ENCODE assay signal across 9 mouse cellular contexts in genomic region chr4:111670566-111671421, GRCm38 (mm10). TPM values are rescaled to one million over a fixed set of nuclear protein-coding genes. Genes with fewer than 3 reads are reported as not detected.
DNase-seq lines count a peak whose midpoint lies in the region; ATAC-seq and TF ChIP-seq lines count a peak whose summit lies in the region.
"Had no signal": no experiment of that assay in that cellular context is flagged by ENCODE, and none has a peak within 500 bp of the region (broad histone marks: within the 10 kb centered on the region; RNA-seq: fewer than 3 reads in every experiment).

No protein-coding gene starts in this region.

- H3K4me3 ChIP-seq in heart, embryonic 12.5 days: no peak overlapping the region
- no peak overlapping the region for H3K4me3 ChIP-seq in heart, postnatal 0 days (ENCODE audit: low read depth, low read length)
- no peak overlapping the region for H3K4me3 ChIP-seq in midbrain, embryonic 15.5 days

- no peak overlapping the region for H3K9ac ChIP-seq in heart, embryonic 12.5 days
- no peak overlapping the region for H3K9ac ChIP-seq in heart, postnatal 0 days (replicated peaks; ENCODE audit: low read depth, low read length)
- H3K9ac ChIP-seq in midbrain, embryonic 15.5 days: 0 out of 2 replicates have a peak overlapping the region, but pooled peaks have one; percentile 0

- no peaks in the 10 kb centered on the region for H3K9me3 ChIP-seq in heart, embryonic 12.5 days (replicated peaks)
- no peaks in the 10 kb centered on the region for H3K9me3 ChIP-seq in heart, postnatal 0 days (replicated peaks; ENCODE audit: control insufficient read depth, low read length)
- no peaks in the 10 kb centered on the region for H3K9me3 ChIP-seq in midbrain, embryonic 15.5 days

- H3K27me3 ChIP-seq in heart, embryonic 12.5 days (replicated peaks): no peaks in the 10 kb centered on the region
- H3K27me3 ChIP-seq in heart, postnatal 0 days (ENCODE audit: control insufficient read depth, insufficient read depth, low read length): no peaks in the 10 kb centered on the region
- no peaks in the 10 kb centered on the region for H3K27me3 ChIP-seq in midbrain, embryonic 15.5 days (replicated peaks)

- 0 out of 2 replicates have a peak overlapping the region, but pooled peaks have one; percentile 15 for H3K4me2 ChIP-seq in heart, embryonic 12.5 days
- H3K4me2 ChIP-seq in heart, postnatal 0 days (ENCODE audit: low read depth, low read length): no peak overlapping the region
- H3K4me2 ChIP-seq in midbrain, embryonic 15.5 days: peak overlapping the region; percentile 8; the same call in 1 of the 2 replicates

- intact Hi-C loops in heart, postnatal 25 days (cut with DNase I): no loop called here

- H3K4me1 ChIP-seq in heart, embryonic 12.5 days (replicated peaks): peaks cover 8% of the 10 kb centered on the region
- no peaks in the 10 kb centered on the region for H3K4me1 ChIP-seq in heart, postnatal 0 days (ENCODE audit: control insufficient read depth, insufficient read depth)
- peaks cover 20% of the 10 kb centered on the region for H3K4me1 ChIP-seq in midbrain, embryonic 15.5 days

- H3K27ac ChIP-seq in heart, embryonic 12.5 days (ENCODE audit: poor library complexity, severe bottlenecking): no peak overlapping the region
- H3K27ac ChIP-seq in heart, postnatal 0 days (ENCODE audit: low read depth): no peak overlapping the region
- H3K27ac ChIP-seq in midbrain, embryonic 15.5 days: peak overlapping the region; percentile 62

- H3K36me3 ChIP-seq in heart, embryonic 12.5 days: no peaks in the 10 kb centered on the region
- H3K36me3 ChIP-seq in heart, postnatal 0 days (replicated peaks; ENCODE audit: control insufficient read depth, insufficient read depth, low read length): no peaks in the 10 kb centered on the region
- no peaks in the 10 kb centered on the region for H3K36me3 ChIP-seq in midbrain, embryonic 15.5 days (replicated peaks)

- WGBS in heart, embryonic 12.5 days: 29% methylated on average over 12 of the region's 12 CpGs
- 34% methylated on average over 12 of the region's 12 CpGs for WGBS in heart, postnatal 0 days
- WGBS in midbrain, embryonic 15.5 days: 20% methylated on average over 12 of the region's 12 CpGs

- no peak for TF ChIP-seq CTCF in brain, embryonic 14.5 days (IDR thresholded peaks at IDR 0.05; ENCODE audit: borderline replicate concordance, extremely low read depth, insufficient read depth, insufficient read length)
- no peak for TF ChIP-seq CTCF in heart, postnatal 0 days (IDR thresholded peaks at IDR 0.05; ENCODE audit: low read depth)

- no peak for DNase-seq in heart, postnatal 25 days (ENCODE audit: low spot score)
- peak; percentile 58 for DNase-seq in brain, embryonic 14.5 days (ENCODE audit: low read depth)
- peak; percentile 21 for DNase-seq in heart, postnatal 0 days (ENCODE audit: low spot score)
- DNase-seq in cerebellum, postnatal 10 days: no peak
- no peak for DNase-seq in spleen, postnatal 4 days (ENCODE audit: low spot score in 2 of 2)
- no peak for DNase-seq in spleen, postnatal 10 days (ENCODE audit: low spot score in 2 of 2)
- DNase-seq: left cerebral cortex, postnatal 4 days had no signal

- no peak for TF ChIP-seq EP300 in heart, postnatal 0 days (IDR thresholded peaks at IDR 0.05; ENCODE audit: low read depth)

- TF ChIP-seq POLR2A in brain, embryonic 14.5 days (IDR thresholded peaks at IDR 0.05; ENCODE audit: borderline replicate concordance, extremely low read depth, insufficient read depth, insufficient read length, poor library complexity, severe bottlenecking): no peak

- ATAC-seq in heart, embryonic 12.5 days (ENCODE audit: insufficient number of reproducible peaks, low FRiP score): no peak
- no peak for ATAC-seq in heart, postnatal 0 days (ENCODE audit: insufficient read depth, low read depth)
- ATAC-seq in midbrain, embryonic 15.5 days (replicated peaks): peak; percentile 87

RNA-seq across cellular contexts. Expression of gene Spata6, which starts 49.0 kb away (rescaled TPM):
- polyA plus RNA-seq in heart, embryonic 12.5 days (2016; fragmentation: Nextera tagmentation; extraction: Ambion mirVana): 17.2 and 23.1 TPM in 2 replicates
- total RNA-seq in heart, postnatal 25 days (2021): 10 to 100 TPM in 1 of 2 experiments, 1 to 10 TPM in 1; 8.9 to 10.8 TPM
- polyA plus RNA-seq in brain, embryonic 14.5 days (2012; rRNA removed): 8.3 and 12.2 TPM in 2 replicates
- 16.2 and 96.1 TPM in 2 replicates for total RNA-seq in heart, postnatal 0 days (2014; rRNA removed; ENCODE audit: low replicate concordance)
- 13.6 and 14.3 TPM in 2 replicates for polyA plus RNA-seq in heart, postnatal 0 days (2015; fragmentation: Nextera tagmentation; extraction: Ambion mirVana)
- polyA plus RNA-seq in midbrain, embryonic 15.5 days (2015; fragmentation: Nextera tagmentation; extraction: Ambion mirVana): 13.2 and 13.8 TPM in 2 replicates

Comparison
In these comparisons a context has a peak if more than half of its experiments do, and no peak if none do; other contexts are left out.
1. DNase-seq: peak in brain, embryonic 14.5 days (single experiment) and heart, postnatal 0 days (single experiment); none in heart, postnatal 25 days (single experiment), cerebellum, postnatal 10 days (0 of 2), spleen, postnatal 4 days (0 of 2) and spleen, postnatal 10 days (0 of 2).